Mouse (Mus musculus) ES-Bruce4 (cell line): ENCODE results near the gene C2cd4a.

Experiments
- CTCF ChIP-seq: IDR thresholded peaks from one replicate; pipeline ENCODE4 v1.8.1; 2011; ENCODE audit warnings: low read depth, low read length
- POLR2A ChIP-seq: IDR thresholded peaks from one replicate; pipeline ENCODE4 v1.8.1; 2011; ENCODE audit warnings: low read length; ENCODE audit not compliant: insufficient read depth

DNA sequence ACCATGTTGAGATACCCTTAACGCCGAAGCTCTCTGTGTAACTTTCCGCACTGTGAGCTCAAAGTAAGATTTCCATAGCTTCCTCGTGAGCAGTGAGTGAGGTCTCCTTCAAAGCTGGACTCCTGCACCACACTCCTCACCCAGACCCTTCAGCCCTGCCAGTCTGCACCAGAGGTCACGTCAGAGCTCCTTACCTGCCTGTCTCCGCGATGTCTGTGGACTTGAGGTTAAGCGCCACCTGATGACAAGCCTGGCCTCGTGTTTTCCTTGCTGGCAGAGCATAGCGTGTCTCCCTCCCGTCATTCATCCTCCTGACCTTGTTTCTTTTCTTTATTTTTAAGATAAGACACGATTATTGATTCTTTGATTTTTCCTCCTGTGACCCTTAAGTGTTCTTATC lies 17.3 kb upstream of the C2cd4a start:
- TF ChIP-seq CTCF (no peak), POLR2A (no peak)
